Mouse (Mus musculus) ES-Bruce4 (cell line): ENCODE measurements at regions not wholly inside any gene's neighbourhood (a gene's known extent, or its start where the extent isn't known, plus 50 kb on each side); places are given as distances from the start of the nearest gene placed in this dataset.

Source experiments
- H3K27ac ChIP-seq: 2 replicates; pipeline ENCODE4 v1.5.1; 2012; ENCODE audit warnings: low read length, inconsistent platforms; ENCODE audit not compliant: insufficient read depth
- H3K27me3 ChIP-seq: 2 replicates; pipeline ENCODE4 v1.6.1; 2012; ENCODE audit warnings: mild to moderate bottlenecking, low read length, inconsistent platforms; ENCODE audit not compliant: control insufficient read depth, poor library complexity, insufficient read depth, severe bottlenecking
- H3K36me3 ChIP-seq: 2 replicates; pipeline ENCODE4 v1.6.1; 2012; ENCODE audit warnings: inconsistent platforms, mild to moderate bottlenecking, low read length, moderate library complexity; ENCODE audit not compliant: control insufficient read depth, poor library complexity, insufficient read depth, severe bottlenecking
- H3K4me1 ChIP-seq: one replicate; pipeline ENCODE4 v1.8.1; 2011; ENCODE audit warnings: low read length; ENCODE audit not compliant: control insufficient read depth, insufficient read depth
- H3K4me3 ChIP-seq: 2 replicates; pipeline ENCODE4 v1.5.1; 2011; ENCODE audit warnings: low read depth, mild to moderate bottlenecking, low read length
- H3K9ac ChIP-seq: 2 replicates; pipeline ENCODE4 v1.6.1; 2012; ENCODE audit warnings: low read depth, mild to moderate bottlenecking, inconsistent platforms; ENCODE audit not compliant: poor library complexity, severe bottlenecking
- H3K9me3 ChIP-seq: replicated peaks from 2 replicates; pipeline ENCODE4 v1.6.1; 2012; ENCODE audit warnings: mild to moderate bottlenecking, low read length, inconsistent platforms; ENCODE audit not compliant: control insufficient read depth, poor library complexity, insufficient read depth, severe bottlenecking
- CTCF ChIP-seq: IDR thresholded peaks from one replicate; pipeline ENCODE4 v1.8.1; 2011; ENCODE audit warnings: low read depth, low read length
- EP300 ChIP-seq: IDR thresholded peaks from 2 replicates; pipeline ENCODE4 v1.6.1; 2011; ENCODE audit warnings: low read depth, low read length; ENCODE audit not compliant: insufficient read depth
- POLR2A ChIP-seq: IDR thresholded peaks from one replicate; pipeline ENCODE4 v1.8.1; 2011; ENCODE audit warnings: low read length; ENCODE audit not compliant: insufficient read depth

- no peaks in the 10 kb centered on the region for H3K9me3 ChIP-seq
- H3K4me1 ChIP-seq = no peaks in the 10 kb centered on the region
- H3K36me3 ChIP-seq = no peaks in the 10 kb centered on the region
- H3K4me3 ChIP-seq = no peak overlapping the region
- H3K9ac ChIP-seq = no peak overlapping the region
- peak overlapping the region; percentile 68; the same call in 1 of the 2 replicates for H3K27ac ChIP-seq
- TF ChIP-seq POLR2A (no peak), EP300 (no peak), CTCF (no peak)
- H3K27me3 ChIP-seq = no peaks in the 10 kb centered on the region
Observed at GRCm38 (mm10) chr12:16008261-16008660, 191.5 kb upstream of the Trib2 start.

GRCm38 (mm10) chr12:16006688-16007087 lies 190.0 kb upstream of the Trib2 start:
- Histone ChIP-seq H3K27ac (no peak overlapping the region), H3K4me3 (no peak overlapping the region), H3K9me3 (peaks cover 7% of the 10 kb centered on the region), H3K9ac (no peak overlapping the region), H3K4me1 (no peaks in the 10 kb centered on the region), H3K27me3 (no peaks in the 10 kb centered on the region), H3K36me3 (peaks cover 2% of the 10 kb centered on the region; the same call in 1 of the 2 replicates)
- TF ChIP-seq POLR2A (no peak), CTCF (no peak), EP300 (no peak)

- TF ChIP-seq EP300 (no peak), CTCF (no peak), POLR2A (no peak)
- Histone ChIP-seq H3K9me3 (peaks cover 11% of the 10 kb centered on the region), H3K4me1 (no peaks in the 10 kb centered on the region), H3K4me3 (no peak overlapping the region), H3K27me3 (no peaks in the 10 kb centered on the region), H3K36me3 (peaks cover 2% of the 10 kb centered on the region; the same call in 1 of the 2 replicates), H3K27ac (no peak overlapping the region), H3K9ac (no peak overlapping the region)
Observed at GRCm38 (mm10) chr12:16006286-16006685, 189.6 kb upstream of the Trib2 start.

- no peak for TF ChIP-seq POLR2A
- TF ChIP-seq EP300 = no peak
- TF ChIP-seq CTCF = no peak
- peaks cover 13% of the 10 kb centered on the region for H3K9me3 ChIP-seq
Observed at GRCm38 (mm10) chr12:16001811-16002210, 185.1 kb upstream of the Trib2 start.

GRCm38 (mm10) chr12:16001225-16001624 lies 184.5 kb upstream of the Trib2 start:
- H3K36me3 ChIP-seq = peaks cover 6% of the 10 kb centered on the region
- H3K9me3 ChIP-seq = peaks cover 13% of the 10 kb centered on the region
- TF ChIP-seq POLR2A = no peak
- TF ChIP-seq EP300 = no peak
- TF ChIP-seq CTCF = no peak
- H3K4me1 ChIP-seq = no peaks in the 10 kb centered on the region
- H3K4me3 ChIP-seq = no peak overlapping the region
- H3K27me3 ChIP-seq = no peaks in the 10 kb centered on the region
- H3K27ac ChIP-seq = no peak overlapping the region
- H3K9ac ChIP-seq = no peak overlapping the region

More at GRCm38 (mm10) chr12:16001811-16002210, 185.1 kb upstream of the Trib2 start:
- Histone ChIP-seq H3K27me3 (no peaks in the 10 kb centered on the region), H3K4me3 (no peak overlapping the region), H3K9ac (no peak overlapping the region), H3K36me3 (peaks cover 6% of the 10 kb centered on the region), H3K27ac (no peak overlapping the region), H3K4me1 (no peaks in the 10 kb centered on the region)

GRCm38 (mm10) chr12:15998331-15998730 lies 181.6 kb upstream of the Trib2 start:
- Histone ChIP-seq H3K9ac (no peak overlapping the region), H3K4me3 (no peak overlapping the region), H3K9me3 (peaks cover 13% of the 10 kb centered on the region), H3K4me1 (no peaks in the 10 kb centered on the region), H3K27ac (no peak overlapping the region), H3K36me3 (peaks cover 6% of the 10 kb centered on the region), H3K27me3 (no peaks in the 10 kb centered on the region)
- TF ChIP-seq POLR2A = no peak
- TF ChIP-seq EP300 = no peak
- TF ChIP-seq CTCF = no peak
